Mouse (Mus musculus): Measurements from ENCODE around the gene Zfyve21. TPM values are rescaled to one million over a fixed set of nuclear protein-coding genes. Genes with fewer than 3 reads are reported as not detected.

Gene Zfyve21
- polyA plus RNA-seq, 1 experiment from 2014 or later = 104 TPM

DNA sequence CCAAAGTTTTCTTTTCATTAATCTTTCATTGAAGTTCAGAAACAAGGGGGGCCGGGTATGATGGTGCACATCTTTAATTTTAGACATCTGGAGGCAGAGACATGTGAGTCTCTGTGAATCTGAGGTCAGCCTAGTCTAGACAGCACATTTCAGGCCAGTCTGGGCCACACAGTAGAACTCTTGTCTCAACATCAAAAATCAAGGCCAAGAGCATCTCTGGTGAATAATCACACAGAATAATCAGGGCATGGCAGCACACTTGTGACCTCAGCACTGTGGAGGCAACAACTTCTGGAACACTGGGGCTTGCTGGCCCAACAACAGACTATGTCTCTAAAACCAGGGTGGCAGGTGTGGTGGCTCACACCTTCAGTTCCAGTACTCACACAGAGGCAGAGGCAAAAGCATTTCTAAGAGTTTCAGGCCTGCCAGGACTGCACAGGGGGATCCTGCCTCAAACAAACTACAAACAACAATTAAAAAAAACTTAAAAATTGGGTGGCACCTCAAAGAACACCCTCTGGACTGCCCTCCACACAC is 60.7 kb downstream of the Zfyve21 start:
- 80% methylated on average over 1 of the region's 1 CpGs for WGBS
- no peaks in the 10 kb centered on the region for H3K4me1 ChIP-seq (replicated peaks; ENCODE audit: control insufficient read depth, insufficient read depth, low read length)
- ATAC-seq = no peak
- H3K36me3 ChIP-seq (ENCODE audit: control insufficient read depth, insufficient read depth) = peaks cover 23% of the 10 kb centered on the region
- H3K4me2 ChIP-seq (replicated peaks; ENCODE audit: low read depth) = no peak overlapping the region
- no peak overlapping the region for H3K9ac ChIP-seq (ENCODE audit: low read depth, low read length)
- TF ChIP-seq CTCF (IDR thresholded peaks at IDR 0.05; ENCODE audit: low read depth) = no peak
- no peak overlapping the region for H3K27ac ChIP-seq (ENCODE audit: low read depth, low read length)
- no peaks in the 10 kb centered on the region for H3K27me3 ChIP-seq (replicated peaks; ENCODE audit: control insufficient read depth, insufficient read depth, low read length)
- H3K4me3 ChIP-seq (ENCODE audit: low read depth, low read length) = no peak overlapping the region
- no peaks in the 10 kb centered on the region for H3K9me3 ChIP-seq (ENCODE audit: control insufficient read depth)

DNA sequence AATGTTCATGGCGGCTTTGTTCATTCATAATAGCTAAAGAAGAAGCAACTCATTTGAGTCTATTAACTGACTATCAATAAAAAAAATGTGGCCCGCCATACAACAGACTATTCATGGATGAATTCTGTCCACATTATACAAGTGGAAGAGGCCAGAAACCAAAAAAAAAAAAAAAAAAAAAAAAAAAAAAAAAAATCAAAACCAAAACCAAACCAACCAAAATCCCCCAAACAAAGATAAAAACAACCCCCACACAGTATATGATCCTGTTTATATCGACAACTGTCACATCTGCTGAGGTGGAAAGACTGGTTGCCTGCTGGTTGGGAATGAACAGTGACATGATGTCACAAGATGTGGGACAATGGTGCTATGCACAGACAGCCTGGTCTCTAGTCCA is 61.5 kb downstream of the Zfyve21 start:
- no peak for ATAC-seq
- no peak for TF ChIP-seq CTCF (IDR thresholded peaks at IDR 0.05; ENCODE audit: low read depth)
- no peak overlapping the region for H3K9ac ChIP-seq (ENCODE audit: low read depth, low read length)
- H3K4me3 ChIP-seq (ENCODE audit: low read depth, low read length) = no peak overlapping the region
- no peaks in the 10 kb centered on the region for H3K27me3 ChIP-seq (replicated peaks; ENCODE audit: control insufficient read depth, insufficient read depth, low read length)
- H3K4me1 ChIP-seq (replicated peaks; ENCODE audit: control insufficient read depth, insufficient read depth, low read length) = no peaks in the 10 kb centered on the region
- H3K9me3 ChIP-seq (ENCODE audit: control insufficient read depth) = no peaks in the 10 kb centered on the region
- WGBS = 85% methylated on average over 3 of the region's 3 CpGs
- H3K36me3 ChIP-seq (ENCODE audit: control insufficient read depth, insufficient read depth) = peaks cover 15% of the 10 kb centered on the region; the same call in 1 of the 2 replicates
- no peak overlapping the region for H3K27ac ChIP-seq (ENCODE audit: low read depth, low read length)
- H3K4me2 ChIP-seq (replicated peaks; ENCODE audit: low read depth) = no peak overlapping the region

DNA sequence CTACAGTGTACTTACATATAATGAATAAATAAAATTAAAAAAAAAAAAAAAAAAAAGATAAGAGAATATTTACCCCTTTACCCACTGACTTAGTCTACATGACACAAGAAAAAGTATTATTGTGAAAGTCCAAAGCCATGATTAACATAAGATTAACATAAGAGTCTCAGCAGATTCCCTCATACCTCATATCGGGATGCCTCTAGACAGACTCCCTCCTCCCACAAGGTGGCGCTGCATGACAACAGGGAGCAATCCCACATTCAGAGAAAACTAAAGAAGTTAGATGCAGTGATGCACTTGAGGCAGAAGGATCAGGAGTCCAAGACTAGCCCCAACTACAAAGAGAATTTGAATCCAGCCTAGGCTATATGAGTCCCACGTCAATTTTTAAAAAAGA is 64.2 kb downstream of the Zfyve21 start:
- peak; percentile 68 for ATAC-seq
- Histone ChIP-seq H3K4me1 (replicated peaks; ENCODE audit: control insufficient read depth, insufficient read depth, low read length) (no peaks in the 10 kb centered on the region), H3K4me3 (ENCODE audit: low read depth, low read length) (no peak overlapping the region), H3K36me3 (ENCODE audit: control insufficient read depth, insufficient read depth) (no peaks in the 10 kb centered on the region), H3K27me3 (replicated peaks; ENCODE audit: control insufficient read depth, insufficient read depth, low read length) (no peaks in the 10 kb centered on the region), H3K4me2 (replicated peaks; ENCODE audit: low read depth) (no peak overlapping the region), H3K9ac (ENCODE audit: low read depth, low read length) (no peak overlapping the region), H3K27ac (ENCODE audit: low read depth, low read length) (no peak overlapping the region), H3K9me3 (ENCODE audit: control insufficient read depth) (no peaks in the 10 kb centered on the region)
- TF ChIP-seq CTCF (IDR thresholded peaks at IDR 0.05; ENCODE audit: low read depth) = peak; percentile 97
- 19% methylated on average over 3 of the region's 3 CpGs for WGBS

Other genes starting within 250 kb of the Zfyve21 start
- gene Mark3, start 239.6 kb upstream of the Zfyve21 start, polyA plus RNA-seq (2015; fragmentation: Nextera tagmentation; extraction: Ambion mirVana) = 24.7 and 25.5 TPM in 2 replicates
- 628 and 645 TPM in 2 replicates for gene Ckb, start 141.8 kb upstream of the Zfyve21 start, polyA plus RNA-seq (2015; fragmentation: Nextera tagmentation; extraction: Ambion mirVana)
- gene Trmt61a, start 136.1 kb upstream of the Zfyve21 start, polyA plus RNA-seq (2015; fragmentation: Nextera tagmentation; extraction: Ambion mirVana) = 5.6 TPM in 2 replicates
- gene Bag5, start 100.9 kb upstream of the Zfyve21 start, polyA plus RNA-seq (2015; fragmentation: Nextera tagmentation; extraction: Ambion mirVana) = 29.6 and 32.1 TPM in 2 replicates
- 42.6 and 44.8 TPM in 2 replicates for gene Apopt1, start 100.9 kb upstream of the Zfyve21 start, polyA plus RNA-seq (2015; fragmentation: Nextera tagmentation; extraction: Ambion mirVana)
- 42.9 and 45.7 TPM in 2 replicates for gene Klc1, start 55.3 kb upstream of the Zfyve21 start, polyA plus RNA-seq (2015; fragmentation: Nextera tagmentation; extraction: Ambion mirVana)
- 3.4 and 6.1 TPM in 2 replicates for gene Xrcc3, start 297 bp upstream of the Zfyve21 start, polyA plus RNA-seq (2015; fragmentation: Nextera tagmentation; extraction: Ambion mirVana)
- 13.6 and 16.7 TPM in 2 replicates for gene Ppp1r13b, start 93.9 kb downstream of the Zfyve21 start, polyA plus RNA-seq (2015; fragmentation: Nextera tagmentation; extraction: Ambion mirVana)
- 1,268 and 1,348 TPM in 2 replicates for gene Atp5mpl, start 152.8 kb downstream of the Zfyve21 start, polyA plus RNA-seq (2015; fragmentation: Nextera tagmentation; extraction: Ambion mirVana)
- 0.04 TPM in 1 of 2 replicates, not detected in the other for gene Tdrd9, start 157.4 kb downstream of the Zfyve21 start, polyA plus RNA-seq (2015; fragmentation: Nextera tagmentation; extraction: Ambion mirVana)
- not detected in 2 replicates for gene Rd3l, start 167.1 kb downstream of the Zfyve21 start, polyA plus RNA-seq (2015; fragmentation: Nextera tagmentation; extraction: Ambion mirVana)

All from intestine, postnatal 0 days (tissue).